Mouse (Mus musculus): ENCODE measurements at regions not wholly inside any gene's neighbourhood (a gene's known extent, or its start where the extent isn't known, plus 50 kb on each side); places are given as distances from the start of the nearest gene placed in this dataset.
A peak's percentile ranks its signal among the peaks of the same experiment; 100 is the strongest.

- Histone ChIP-seq H3K4me3 (ENCODE audit: low read depth, low read length) (no peak overlapping the region), H3K9ac (ENCODE audit: low read length) (no peak overlapping the region), H3K27me3 (ENCODE audit: control insufficient read depth, insufficient read depth, low read length) (no peaks in the 10 kb centered on the region), H3K9me3 (ENCODE audit: control insufficient read depth, low read length) (no peaks in the 10 kb centered on the region), H3K27ac (ENCODE audit: low read depth, low read length) (no peak overlapping the region), H3K4me1 (ENCODE audit: control insufficient read depth, insufficient read depth, low read length) (no peaks in the 10 kb centered on the region), H3K36me3 (ENCODE audit: control insufficient read depth, insufficient read depth, low read length) (no peaks in the 10 kb centered on the region), H3K4me2 (ENCODE audit: low read depth) (no peak overlapping the region)
- WGBS, result 90% methylated on average over 4 of the region's 4 CpGs
- ATAC-seq (ENCODE audit: insufficient read depth, low FRiP score, low TSS enrichment) (no peak), DNase-seq (ENCODE audit: low spot score) (no peak)
These were observed 51.9 kb upstream of the Il17a start for GRCm38 (mm10) chr1:20678823-20679222.

GRCm38 (mm10) chr1:20679299-20679698, 51.4 kb upstream of the Il17a start:
- no peak for ATAC-seq (ENCODE audit: insufficient read depth, low FRiP score, low TSS enrichment)
- WGBS, result 96% methylated on average over 2 of the region's 2 CpGs

GRCm38 (mm10) chr1:20679744-20680341, 50.9 kb upstream of the Il17a start:
- ATAC-seq (ENCODE audit: insufficient read depth, low FRiP score, low TSS enrichment), result no peak
- 88% methylated on average over 5 of the region's 5 CpGs for WGBS
- no peak overlapping the region for H3K4me3 ChIP-seq (ENCODE audit: low read depth, low read length)
- no peaks in the 10 kb centered on the region for H3K27me3 ChIP-seq (ENCODE audit: control insufficient read depth, insufficient read depth, low read length)
- H3K9ac ChIP-seq (ENCODE audit: low read length), result no peak overlapping the region
- H3K4me1 ChIP-seq (ENCODE audit: control insufficient read depth, insufficient read depth, low read length), result no peaks in the 10 kb centered on the region
- H3K36me3 ChIP-seq (ENCODE audit: control insufficient read depth, insufficient read depth, low read length), result no peaks in the 10 kb centered on the region
- H3K4me2 ChIP-seq (ENCODE audit: low read depth), result no peak overlapping the region
- DNase-seq (ENCODE audit: low spot score), result no peak
- H3K9me3 ChIP-seq (ENCODE audit: control insufficient read depth, low read length), result no peaks in the 10 kb centered on the region
- no peak overlapping the region for H3K27ac ChIP-seq (ENCODE audit: low read depth, low read length)

More at GRCm38 (mm10) chr1:20679299-20679698, 51.4 kb upstream of the Il17a start:
- Histone ChIP-seq H3K9ac (ENCODE audit: low read length) (no peak overlapping the region), H3K27ac (ENCODE audit: low read depth, low read length) (no peak overlapping the region), H3K36me3 (ENCODE audit: control insufficient read depth, insufficient read depth, low read length) (no peaks in the 10 kb centered on the region), H3K4me3 (ENCODE audit: low read depth, low read length) (no peak overlapping the region), H3K4me1 (ENCODE audit: control insufficient read depth, insufficient read depth, low read length) (no peaks in the 10 kb centered on the region), H3K4me2 (ENCODE audit: low read depth) (no peak overlapping the region), H3K27me3 (ENCODE audit: control insufficient read depth, insufficient read depth, low read length) (no peaks in the 10 kb centered on the region), H3K9me3 (ENCODE audit: control insufficient read depth, low read length) (no peaks in the 10 kb centered on the region)
- DNase-seq (ENCODE audit: low spot score), result no peak

- no peak overlapping the region for H3K4me2 ChIP-seq (ENCODE audit: low read depth)
- DNase-seq (ENCODE audit: low spot score), result no peak
- ATAC-seq (ENCODE audit: insufficient read depth, low FRiP score, low TSS enrichment), result no peak
- H3K9ac ChIP-seq (ENCODE audit: low read length), result no peak overlapping the region
- no peak overlapping the region for H3K4me3 ChIP-seq (ENCODE audit: low read depth, low read length)
- no peaks in the 10 kb centered on the region for H3K36me3 ChIP-seq (ENCODE audit: control insufficient read depth, insufficient read depth, low read length)
- no peaks in the 10 kb centered on the region for H3K4me1 ChIP-seq (ENCODE audit: control insufficient read depth, insufficient read depth, low read length)
- no peaks in the 10 kb centered on the region for H3K27me3 ChIP-seq (ENCODE audit: control insufficient read depth, insufficient read depth, low read length)
- no peaks in the 10 kb centered on the region for H3K9me3 ChIP-seq (ENCODE audit: control insufficient read depth, low read length)
- 88% methylated on average over 2 of the region's 2 CpGs for WGBS
- H3K27ac ChIP-seq (ENCODE audit: low read depth, low read length), result no peak overlapping the region
These were observed 50.2 kb upstream of the Il17a start for GRCm38 (mm10) chr1:20680553-20680952.

MicroRNAs encoded in the stretch of these regions (microRNA counts, 519-probe panel; counts per million panel counts)
- 4,679 counts per million, percentile 84 among the panel's probes with 10 or more counts for microRNA mmu-miR-206

Small RNA genes lying in the stretch of these regions (microRNA-seq; reads per million reads assigned to microRNA genes)
- 803 reads per million, percentile 74 among the genes with 10 or more reads in this experiment for gene Mir206
